Mouse (Mus musculus) limb, embryonic 10.5 days (tissue): ENCODE measurements around the gene Kat14. TPM values are rescaled to one million over a fixed set of nuclear protein-coding genes. Genes with fewer than 3 reads are reported as not detected.

Source experiments
- DNase-seq: peaks from one replicate; pipeline ENCODE4 v3.0.0-alpha.2; 2017; ENCODE audit warnings: low spot score
- H3K27ac ChIP-seq: fragments of 300-500 bp; sonication (generic); 2 replicates; pipeline ENCODE4 v1.5.1; 2016; ENCODE audit warnings: mild to moderate bottlenecking
- H3K27me3 ChIP-seq: fragments of 300-500 bp; sonication (generic); 2 replicates; pipeline ENCODE4 v1.6.1; 2016; ENCODE audit warnings: low read depth, mild to moderate bottlenecking; ENCODE audit not compliant: poor library complexity, severe bottlenecking
- H3K36me3 ChIP-seq: fragments of 300-500 bp; sonication (generic); 2 replicates; pipeline ENCODE4 v1.6.1; 2016; ENCODE audit warnings: mild to moderate bottlenecking, moderate library complexity
- H3K4me1 ChIP-seq: fragments of 300-500 bp; sonication (generic); 2 replicates; pipeline ENCODE4 v1.6.1; 2016
- H3K4me3 ChIP-seq: fragments of 300-500 bp; sonication (generic); 2 replicates; pipeline ENCODE4 v1.5.1; 2016; ENCODE audit warnings: mild to moderate bottlenecking, moderate library complexity
- H3K9me3 ChIP-seq: fragments of 300-500 bp; sonication (generic); replicated peaks from 2 replicates; pipeline ENCODE4 v1.6.1; 2016; ENCODE audit warnings: mild to moderate bottlenecking
- WGBS: fragments of 180-500 bp; shearing (Covaris S2); methylation state at CpG from one replicate; pipeline ENCODE4 v1.1.7; 2016; 5-methylcytosine and 5-hydroxymethylcytosine counted together
- polyA plus RNA-seq: library from polyadenylated mRNA; unstranded; fragments of >200 nt; fragmentation: Nextera tagmentation; extraction: Ambion mirVana; gene quantifications from 2 replicates; pipeline ENCODE4 v1.2.1, GENCODE M21; 2016

Kat14 gene
- polyA plus RNA-seq, 1 experiment from 2014 or later: 71.3 TPM

GRCm38 (mm10) chr2:144400659-144401058 is 31.9 kb downstream of the Kat14 start:
- 94% methylated on average over 6 of the region's 6 CpGs for WGBS
- no peak for DNase-seq

GRCm38 (mm10) chr2:144409037-144409436 is 40.3 kb downstream of the Kat14 start:
- Histone ChIP-seq H3K27ac (no peak overlapping the region), H3K9me3 (no peaks in the 10 kb centered on the region), H3K4me3 (no peak overlapping the region), H3K27me3 (no peaks in the 10 kb centered on the region), H3K4me1 (no peaks in the 10 kb centered on the region), H3K36me3 (peaks cover 75% of the 10 kb centered on the region)
- WGBS: 91% methylated on average over 4 of the region's 4 CpGs
- DNase-seq: no peak

More at GRCm38 (mm10) chr2:144400659-144401058, 31.9 kb downstream of the Kat14 start:
- Histone ChIP-seq H3K4me1 (no peaks in the 10 kb centered on the region), H3K27ac (no peak overlapping the region), H3K4me3 (no peak overlapping the region), H3K9me3 (no peaks in the 10 kb centered on the region), H3K27me3 (no peaks in the 10 kb centered on the region), H3K36me3 (peaks cover 97% of the 10 kb centered on the region)

DNA sequence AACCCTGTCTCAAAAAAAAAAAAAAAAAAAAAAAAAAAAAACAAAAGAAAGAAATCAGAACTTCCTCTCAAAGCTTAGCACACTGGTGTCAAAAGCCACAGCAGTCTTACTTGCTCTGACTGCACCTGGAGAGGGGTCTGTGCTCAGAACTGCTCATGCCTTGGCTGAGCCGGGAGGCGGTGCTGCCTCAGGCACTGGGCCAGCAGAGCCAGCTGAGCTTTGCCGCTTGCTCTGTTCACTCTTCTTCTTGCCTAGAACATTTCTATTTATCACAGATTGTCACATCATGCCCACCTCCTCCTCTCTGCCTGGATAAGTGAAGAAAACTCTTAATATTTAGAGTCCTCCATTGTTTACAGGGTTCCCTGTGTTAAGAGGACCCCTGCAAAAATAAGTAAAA is 41.8 kb downstream of the Kat14 start:
- no peaks in the 10 kb centered on the region for H3K27me3 ChIP-seq
- no peak overlapping the region for H3K27ac ChIP-seq
- H3K4me1 ChIP-seq: no peaks in the 10 kb centered on the region
- no peaks in the 10 kb centered on the region for H3K9me3 ChIP-seq
- 89% methylated on average over 3 of the region's 3 CpGs for WGBS
- peaks cover 67% of the 10 kb centered on the region for H3K36me3 ChIP-seq
- no peak for DNase-seq
- no peak overlapping the region for H3K4me3 ChIP-seq

GRCm38 (mm10) chr2:144414646-144415045 is 45.9 kb downstream of the Kat14 start:
- Histone ChIP-seq H3K27me3 (no peaks in the 10 kb centered on the region), H3K4me3 (no peak overlapping the region), H3K36me3 (peaks cover 30% of the 10 kb centered on the region), H3K27ac (no peak overlapping the region), H3K9me3 (no peaks in the 10 kb centered on the region), H3K4me1 (peaks cover 26% of the 10 kb centered on the region)
- no peak for DNase-seq
- 86% methylated on average over 1 of the region's 1 CpGs for WGBS

DNA sequence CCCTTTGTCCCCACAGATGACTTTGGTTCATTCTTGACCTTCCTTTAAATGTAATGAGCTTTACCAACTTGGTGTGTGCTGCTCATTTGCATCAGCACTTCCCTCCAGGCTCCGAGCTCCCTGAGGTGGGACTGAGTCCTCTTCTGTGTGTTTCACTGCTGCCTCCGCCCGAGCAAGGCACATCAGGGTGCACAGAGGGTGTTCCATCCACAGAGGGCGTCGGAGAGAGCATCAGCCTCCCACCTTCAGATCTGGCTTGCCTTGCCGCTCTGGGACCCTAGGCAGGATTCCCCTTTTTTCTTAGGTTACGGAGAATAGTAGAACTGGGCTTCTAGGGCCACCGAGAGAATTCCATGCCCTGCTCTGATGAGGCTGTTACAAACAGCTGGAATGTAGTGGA is 48.1 kb downstream of the Kat14 start:
- H3K36me3 ChIP-seq: peaks cover 15% of the 10 kb centered on the region
- peak overlapping the region; percentile 11; the same call in 1 of the 2 replicates for H3K27ac ChIP-seq
- H3K4me1 ChIP-seq: peaks cover 26% of the 10 kb centered on the region
- no peak for DNase-seq
- no peaks in the 10 kb centered on the region for H3K27me3 ChIP-seq
- H3K4me3 ChIP-seq: no peak overlapping the region
- H3K9me3 ChIP-seq: no peaks in the 10 kb centered on the region
- WGBS: 40% methylated on average over 8 of the region's 8 CpGs

DNA sequence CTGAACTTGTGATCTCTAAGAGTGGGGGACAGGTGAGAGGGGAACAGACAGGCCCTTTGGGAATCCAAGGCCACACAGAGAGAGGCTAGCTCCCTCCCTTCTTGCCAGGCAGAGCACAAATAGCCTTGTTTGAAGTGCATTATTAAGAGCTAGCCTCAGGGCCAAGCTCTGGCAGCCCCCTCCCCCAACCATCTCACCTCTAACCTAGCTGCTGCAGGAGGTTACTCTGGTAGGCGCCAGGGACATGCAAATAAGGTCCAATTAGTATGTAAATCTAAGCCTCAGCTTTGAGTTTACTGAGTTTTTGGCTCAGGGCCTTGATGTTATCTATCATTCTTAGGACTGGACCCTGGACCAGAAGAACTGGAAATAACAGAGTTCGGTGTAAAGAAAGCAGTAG is 49.3 kb downstream of the Kat14 start:
- 21% methylated on average over 2 of the region's 2 CpGs for WGBS
- peak overlapping the region; percentile 28; the same call in 1 of the 2 replicates for H3K27ac ChIP-seq

GRCm38 (mm10) chr2:144422094-144422675 is 53.4 kb downstream of the Kat14 start:
- peaks cover 16% of the 10 kb centered on the region for H3K4me1 ChIP-seq

More for the DNA sequence above, 49.3 kb downstream of the Kat14 start:
- no peaks in the 10 kb centered on the region for H3K27me3 ChIP-seq
- H3K36me3 ChIP-seq: peaks cover 6% of the 10 kb centered on the region; the same call in 1 of the 2 replicates
- H3K4me1 ChIP-seq: peaks cover 26% of the 10 kb centered on the region
- DNase-seq: no peak
- no peaks in the 10 kb centered on the region for H3K9me3 ChIP-seq
- H3K4me3 ChIP-seq: no peak overlapping the region

DNA sequence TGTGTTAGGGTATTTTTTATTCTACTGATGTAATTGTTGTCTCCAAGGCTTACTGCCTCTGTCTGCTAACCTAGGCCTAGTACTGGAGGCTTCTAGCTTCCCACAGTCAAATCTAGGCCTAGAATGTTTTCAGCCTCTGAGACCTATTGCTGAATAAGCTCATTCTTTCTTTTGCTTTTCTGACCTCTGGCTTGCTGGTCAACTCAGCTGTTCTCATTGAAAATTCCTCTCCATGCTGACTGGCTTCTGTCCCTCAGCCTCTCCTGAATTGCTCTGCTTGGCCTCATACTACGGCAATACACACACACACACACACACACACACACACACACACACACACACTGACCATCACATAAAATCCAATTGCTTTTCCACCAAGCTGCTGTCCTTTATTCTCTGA is 57.0 kb downstream of the Kat14 start:
- no peaks in the 10 kb centered on the region for H3K27me3 ChIP-seq
- H3K4me1 ChIP-seq: no peaks in the 10 kb centered on the region; the same call in 1 of the 2 replicates
- WGBS: 80% methylated on average over 1 of the region's 1 CpGs
- H3K36me3 ChIP-seq: no peaks in the 10 kb centered on the region
- H3K4me3 ChIP-seq: no peak overlapping the region
- no peak overlapping the region for H3K27ac ChIP-seq
- no peak for DNase-seq
- H3K9me3 ChIP-seq: no peaks in the 10 kb centered on the region

More at GRCm38 (mm10) chr2:144422094-144422675, 53.4 kb downstream of the Kat14 start:
- Histone ChIP-seq H3K4me3 (no peak overlapping the region), H3K9me3 (no peaks in the 10 kb centered on the region), H3K36me3 (no peaks in the 10 kb centered on the region), H3K27me3 (no peaks in the 10 kb centered on the region), H3K27ac (no peak overlapping the region)
- no peak for DNase-seq
- WGBS: 91% methylated on average over 10 of the region's 10 CpGs

DNA sequence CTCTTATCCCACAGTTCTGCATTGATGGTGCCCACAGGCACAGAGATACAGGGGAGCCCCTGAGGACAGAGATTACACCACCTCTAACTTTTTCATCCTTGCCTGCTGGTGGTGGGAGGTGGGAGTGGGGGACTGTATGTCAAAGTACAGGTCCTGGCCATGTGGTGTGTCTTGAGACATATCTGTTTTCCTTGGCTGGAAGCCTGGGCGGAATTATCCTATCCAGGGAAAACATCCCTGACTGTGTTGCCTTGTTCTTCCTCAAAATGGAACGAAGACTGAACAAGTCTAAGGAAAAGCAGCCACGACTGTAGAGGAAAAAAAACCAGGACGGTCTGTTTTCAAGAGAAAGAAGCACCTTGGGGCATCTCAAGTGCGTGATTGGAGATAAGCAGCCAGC is 59.1 kb downstream of the Kat14 start:
- Histone ChIP-seq H3K9me3 (no peaks in the 10 kb centered on the region), H3K36me3 (no peaks in the 10 kb centered on the region), H3K27ac (no peak overlapping the region), H3K27me3 (no peaks in the 10 kb centered on the region), H3K4me1 (peaks cover 3% of the 10 kb centered on the region; the same call in 1 of the 2 replicates), H3K4me3 (no peak overlapping the region)
- WGBS: 92% methylated on average over 5 of the region's 5 CpGs
- DNase-seq: no peak

DNA sequence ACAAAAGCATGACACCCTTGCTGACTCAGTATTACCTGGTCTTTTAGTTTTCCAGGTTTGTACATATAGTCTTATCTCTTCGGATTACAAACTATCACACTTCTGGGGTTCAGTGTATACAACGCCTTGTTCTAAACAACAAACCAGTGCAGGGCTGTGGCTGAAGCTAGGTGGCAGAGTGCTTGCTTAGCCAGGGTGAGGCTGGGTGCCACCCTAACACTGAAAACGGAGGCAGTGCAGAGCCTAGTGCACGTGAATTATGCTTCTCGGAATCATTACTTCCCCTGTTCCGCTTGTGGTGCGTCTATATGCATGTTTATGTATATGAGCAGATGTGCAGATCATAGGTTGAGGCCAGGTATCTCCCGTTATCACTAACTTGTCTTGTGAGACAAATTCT is 59.9 kb downstream of the Kat14 start:
- 88% methylated on average over 8 of the region's 8 CpGs for WGBS
- H3K36me3 ChIP-seq: no peaks in the 10 kb centered on the region
- no peaks in the 10 kb centered on the region for H3K27me3 ChIP-seq
- H3K9me3 ChIP-seq: no peaks in the 10 kb centered on the region
- DNase-seq: no peak
- H3K27ac ChIP-seq: no peak overlapping the region
- no peak overlapping the region for H3K4me3 ChIP-seq
- H3K4me1 ChIP-seq: peaks cover 3% of the 10 kb centered on the region; the same call in 1 of the 2 replicates

DNA sequence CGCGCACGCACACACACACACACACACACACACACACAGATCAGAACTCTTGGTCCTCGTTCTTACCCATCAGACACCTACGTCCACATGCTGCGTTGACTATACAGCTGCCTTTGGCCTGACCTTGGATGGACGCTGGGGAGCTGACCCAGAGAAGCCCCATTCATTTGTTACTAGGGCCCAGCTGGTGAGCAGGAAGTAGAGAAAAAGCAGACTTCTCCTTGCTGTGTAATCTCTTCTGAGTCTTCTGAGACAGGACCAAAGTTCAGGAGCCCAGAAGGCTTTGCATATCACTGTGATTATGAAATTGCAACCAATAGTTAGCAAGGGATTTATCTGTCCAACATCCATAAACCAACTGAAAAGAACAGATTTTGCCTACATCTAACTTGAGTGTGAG is 60.4 kb downstream of the Kat14 start:
- H3K4me1 ChIP-seq: peaks cover 3% of the 10 kb centered on the region; the same call in 1 of the 2 replicates
- H3K4me3 ChIP-seq: no peak overlapping the region
- no peaks in the 10 kb centered on the region for H3K9me3 ChIP-seq
- no peaks in the 10 kb centered on the region for H3K27me3 ChIP-seq
- H3K36me3 ChIP-seq: no peaks in the 10 kb centered on the region
- DNase-seq: no peak
- no peak overlapping the region for H3K27ac ChIP-seq
- 80% methylated on average over 7 of the region's 7 CpGs for WGBS

- Histone ChIP-seq H3K27me3 (no peaks in the 10 kb centered on the region), H3K9me3 (no peaks in the 10 kb centered on the region), H3K4me3 (no peak overlapping the region), H3K27ac (no peak overlapping the region), H3K4me1 (peaks cover 3% of the 10 kb centered on the region; the same call in 1 of the 2 replicates), H3K36me3 (no peaks in the 10 kb centered on the region)
- WGBS: 88% methylated on average over 5 of the region's 5 CpGs
- DNase-seq: no peak
Measured at GRCm38 (mm10) chr2:144431286-144431825, 62.6 kb downstream of the Kat14 start.

DNA sequence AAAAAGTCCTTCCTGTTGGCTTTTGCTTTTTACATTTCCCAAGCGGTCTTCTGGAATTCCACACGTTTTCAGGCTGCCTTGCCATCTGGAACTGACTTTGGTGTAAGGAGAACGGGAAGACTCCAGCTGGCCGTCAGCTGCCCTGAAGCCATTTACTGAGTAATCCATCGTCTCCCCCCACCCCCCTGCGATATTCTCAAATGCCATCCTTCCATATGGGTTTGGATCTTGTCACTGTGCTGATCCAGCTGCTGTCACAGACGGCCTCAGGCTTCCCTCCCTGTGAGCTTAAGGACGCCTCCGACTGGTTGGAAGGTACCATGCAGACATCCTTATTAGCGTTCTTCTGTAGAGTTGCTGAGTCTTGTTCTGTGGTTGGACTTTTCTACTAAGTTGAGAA is 66.9 kb downstream of the Kat14 start:
- Histone ChIP-seq H3K27ac (no peak overlapping the region), H3K36me3 (no peaks in the 10 kb centered on the region), H3K9me3 (no peaks in the 10 kb centered on the region), H3K4me1 (0 out of 2 replicates have a peak, but pooled peaks cover 3% of the 10 kb centered on the region), H3K27me3 (no peaks in the 10 kb centered on the region), H3K4me3 (no peak overlapping the region)
- 79% methylated on average over 10 of the region's 10 CpGs for WGBS
- DNase-seq: no peak
